Mouse (Mus musculus) myocyte (in vitro differentiated cells): ENCODE measurements around the gene Dennd1b.

Source experiments
- POLR2A ChIP-seq: IDR thresholded peaks from one replicate; pipeline ENCODE4 v1.6.1; 2011; ENCODE audit warnings: low read depth, mild to moderate bottlenecking, control low read depth, moderate library complexity; ENCODE audit not compliant: insufficient read length
- USF1 ChIP-seq: IDR thresholded peaks from one replicate; pipeline ENCODE4 v1.6.1; 2011; ENCODE audit warnings: low read depth, mild to moderate bottlenecking, control low read depth, moderate library complexity

GRCm38 (mm10) chr1:139039529-139040230, 76.4 kb downstream of the Dennd1b start:
- TF ChIP-seq POLR2A (no peak), USF1 (no peak)
